Mouse (Mus musculus) bone marrow macrophage, adult 2 months (primary cell): ENCODE results near the gene Slc1a6.

Experiments used
- CTCF ChIP-seq: IDR thresholded peaks from 2 replicates; pipeline ENCODE4 v1.5.1; 2012; ENCODE audit warnings: low read depth, mild to moderate bottlenecking, low read length, moderate library complexity
- POLR2A ChIP-seq: IDR thresholded peaks from 2 replicates; pipeline ENCODE4 v1.6.1; 2012; ENCODE audit warnings: mild to moderate bottlenecking, low read depth, low read length, borderline replicate concordance

GRCm38 (mm10) chr10:78765570-78765969, 14.7 kb upstream of the Slc1a6 start:
- TF ChIP-seq POLR2A (no peak), CTCF (no peak)
